Mouse (Mus musculus) embryo, embryonic 10 days (tissue): ENCODE measurements around the gene Olfr97.

Source experiments
- DNase-seq: peaks from one replicate; pipeline ENCODE4 v3.0.0-alpha.2; 2015; ENCODE audit warnings: low spot score

The Olfr97 gene

DNA sequence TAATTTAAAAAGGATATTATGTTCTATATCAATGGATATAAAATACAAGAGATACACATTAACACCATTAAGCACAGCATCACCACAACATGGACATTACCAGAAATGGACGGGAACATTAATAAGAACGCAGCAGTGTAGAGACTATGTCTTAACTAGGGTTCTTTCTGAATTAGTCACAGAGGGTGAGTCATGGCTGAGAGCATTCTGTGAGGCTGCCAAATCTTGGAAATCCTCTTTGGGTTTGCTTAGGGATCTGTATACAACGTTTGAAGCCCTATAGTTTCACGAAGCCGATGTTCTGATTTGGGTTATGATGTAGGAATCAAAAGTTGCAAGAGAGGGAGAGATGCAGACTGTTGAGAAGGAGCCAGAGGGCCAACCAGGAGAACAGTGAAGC, 42.3 kb downstream of the Olfr97 start:
- DNase-seq = no peak

DNA sequence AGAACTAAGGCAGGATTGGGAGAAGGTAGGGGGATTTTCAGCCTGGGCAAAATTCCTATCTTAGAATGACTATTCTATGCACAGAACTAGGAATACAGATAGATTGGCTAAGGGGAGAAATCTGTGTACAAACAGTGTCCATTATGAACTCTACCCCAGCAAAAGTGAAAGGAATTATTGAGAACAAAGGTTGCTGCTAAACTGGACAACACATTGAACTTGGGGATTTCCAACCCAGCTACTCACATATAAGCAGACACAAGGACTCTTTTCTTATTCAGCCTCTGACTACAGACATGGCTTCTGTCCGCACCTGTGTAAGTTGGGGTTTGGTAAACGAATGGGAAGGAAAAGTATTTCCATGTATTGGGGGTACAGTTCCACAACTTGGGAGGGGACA, 43.5 kb downstream of the Olfr97 start, which contains the start of gene Ubd:
TSS of gene Ubd (plus strand) at position 237 of the 400 bp plus-strand sequence.
- no peak for DNase-seq

DNA sequence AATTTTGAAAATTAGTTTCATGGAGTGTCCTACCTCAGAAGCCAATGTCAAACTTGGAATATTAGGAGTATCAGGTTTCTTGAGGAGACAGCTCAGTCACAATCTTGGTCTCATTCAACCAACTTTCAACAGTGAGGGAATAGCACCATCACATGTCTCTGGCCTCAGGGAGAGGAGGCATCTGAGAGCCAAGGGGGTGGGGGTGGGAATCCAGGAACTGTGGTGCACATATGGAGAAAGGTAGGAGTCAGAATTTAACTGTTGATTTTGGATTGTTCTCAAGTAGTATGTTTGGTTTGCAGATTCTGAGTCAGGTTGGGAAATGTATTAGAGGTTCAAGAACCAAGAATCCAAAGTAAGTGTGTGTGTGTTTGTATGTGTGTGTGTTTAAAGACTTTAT, 44.1 kb downstream of the Olfr97 start:
- no peak for DNase-seq

DNA sequence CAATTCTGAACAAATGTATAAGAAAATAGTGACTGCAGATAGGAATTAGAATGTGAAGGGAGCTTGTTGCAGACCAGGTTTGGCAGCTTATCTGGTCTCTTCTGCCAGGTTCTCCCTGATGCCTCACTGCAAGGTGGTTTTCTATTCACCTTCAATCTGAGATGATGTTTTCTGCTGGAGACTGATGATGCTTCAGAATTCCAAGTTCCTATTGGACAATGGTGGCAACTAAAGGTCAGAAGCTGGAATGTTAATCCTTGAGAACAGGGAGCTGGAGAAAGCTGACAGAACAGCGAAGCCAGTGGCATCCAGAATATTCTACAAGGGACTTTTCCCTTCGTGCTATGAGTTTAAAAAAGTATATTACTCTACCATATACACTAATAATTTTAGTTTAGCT, 46.4 kb downstream of the Olfr97 start:
- peak; percentile 58 for DNase-seq

DNA sequence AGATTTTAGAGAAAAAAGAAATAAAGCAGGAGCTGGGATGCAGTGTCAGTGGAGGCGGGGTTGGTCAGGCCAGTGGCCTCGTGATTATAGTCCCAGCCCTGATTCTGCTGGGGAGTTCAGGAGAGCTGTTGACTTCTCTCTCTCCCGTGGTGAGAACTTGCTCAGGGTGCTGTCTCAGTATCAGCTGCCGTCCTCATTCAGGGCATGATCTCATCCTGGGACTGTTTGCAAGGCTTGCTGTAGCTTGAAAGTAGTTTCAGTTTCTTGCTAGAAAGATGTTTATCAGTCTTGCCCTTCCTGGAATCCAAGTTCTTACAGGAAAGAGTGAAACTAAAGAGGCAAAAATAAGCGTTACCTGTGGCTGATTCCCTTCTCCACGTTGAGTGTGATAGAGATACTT, 51.7 kb downstream of the Olfr97 start:
- DNase-seq = no peak
